Mouse (Mus musculus) brown adipose tissue, adult 24 weeks (tissue): ENCODE results near the gene Htra1. TPM values are rescaled to one million over a fixed set of nuclear protein-coding genes. Genes with fewer than 3 reads are reported as not detected.
A peak's percentile ranks its signal among the peaks of the same experiment; 100 is the strongest.

Experiments used
- H3K27ac ChIP-seq: fragments of 200-500 bp; replicated peaks from 2 replicates; pipeline ENCODE4 v1.5.1; 2012; ENCODE audit warnings: low read depth, mild to moderate bottlenecking, low read length
- H3K4me1 ChIP-seq: fragments of 200-500 bp; 2 replicates; pipeline ENCODE4 v1.6.1; 2012; ENCODE audit warnings: low read length, mixed read lengths; ENCODE audit not compliant: control insufficient read depth, insufficient read depth, insufficient read length
- H3K4me3 ChIP-seq: fragments of 200-500 bp; 2 replicates; pipeline ENCODE4 v1.5.1; 2012; ENCODE audit warnings: low read depth, mild to moderate bottlenecking, low read length, moderate library complexity; ENCODE audit not compliant: insufficient read depth
- polyA plus RNA-seq: library from polyadenylated mRNA; stranded (reverse); fragments of >200 nt; gene quantifications from 2 replicates; pipeline ENCODE4 v1.2.4, GENCODE M21; 2012; ENCODE audit not compliant: missing spikeins, insufficient read depth, insufficient read length

Htra1 gene
- polyA plus RNA-seq, 1 experiment: 47.3 TPM

GRCm38 (mm10) chr7:130966876-130967275, 31.0 kb downstream of the Htra1 start:
- H3K4me3 ChIP-seq: no peak overlapping the region
- peak overlapping the region; percentile 60 for H3K27ac ChIP-seq
- H3K4me1 ChIP-seq: peaks cover 10% of the 10 kb centered on the region

DNA sequence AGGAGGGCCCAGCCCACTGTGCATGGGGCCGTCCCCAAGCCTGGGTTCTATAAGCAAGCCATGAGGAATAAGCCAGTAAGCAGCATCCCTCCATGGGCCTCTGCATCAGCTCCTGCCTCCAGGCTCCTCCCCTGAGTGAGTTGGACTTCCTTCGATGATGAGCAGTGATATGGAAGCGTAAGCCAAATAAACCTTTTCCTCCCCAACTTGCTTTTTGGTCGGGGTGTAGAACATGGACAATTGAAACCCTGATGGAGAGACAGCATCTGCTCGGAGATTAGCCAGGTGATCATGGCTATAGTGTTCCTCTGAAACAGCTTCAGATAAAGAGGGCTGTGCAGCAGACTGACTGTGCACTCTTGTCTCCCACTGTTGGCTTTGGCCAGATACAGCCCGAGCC, 32.0 kb downstream of the Htra1 start:
- Histone ChIP-seq H3K4me3 (no peak overlapping the region), H3K27ac (no peak overlapping the region), H3K4me1 (peaks cover 8% of the 10 kb centered on the region)

DNA sequence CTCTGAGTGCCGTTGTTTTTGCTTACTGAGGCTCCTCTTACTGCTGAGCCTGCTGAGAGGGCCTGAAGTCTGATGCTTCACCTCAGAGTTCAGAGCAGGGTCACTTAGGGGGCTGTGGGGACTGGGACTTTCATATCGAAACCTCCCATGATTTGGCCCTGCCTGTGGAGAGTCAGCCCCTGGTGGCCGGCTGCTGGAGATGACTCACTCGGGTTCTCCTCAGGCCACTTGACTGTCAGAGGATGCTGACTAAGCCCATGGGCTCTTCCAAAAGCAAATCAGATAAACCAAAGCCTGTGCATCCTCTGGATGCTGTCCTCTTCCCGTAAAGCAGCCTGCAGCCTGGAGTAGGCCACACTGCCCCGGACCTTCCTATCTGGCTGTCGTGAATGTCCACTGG, 32.6 kb downstream of the Htra1 start:
- Histone ChIP-seq H3K27ac (peak overlapping the region; percentile 54; the same call in 1 of the 2 replicates), H3K4me1 (peaks cover 8% of the 10 kb centered on the region), H3K4me3 (no peak overlapping the region)

GRCm38 (mm10) chr7:130969076-130969475, 33.2 kb downstream of the Htra1 start:
- Histone ChIP-seq H3K4me1 (peaks cover 8% of the 10 kb centered on the region), H3K27ac (0 out of 2 replicates have a peak overlapping the region, but pooled peaks have one; percentile 54), H3K4me3 (no peak overlapping the region)

DNA sequence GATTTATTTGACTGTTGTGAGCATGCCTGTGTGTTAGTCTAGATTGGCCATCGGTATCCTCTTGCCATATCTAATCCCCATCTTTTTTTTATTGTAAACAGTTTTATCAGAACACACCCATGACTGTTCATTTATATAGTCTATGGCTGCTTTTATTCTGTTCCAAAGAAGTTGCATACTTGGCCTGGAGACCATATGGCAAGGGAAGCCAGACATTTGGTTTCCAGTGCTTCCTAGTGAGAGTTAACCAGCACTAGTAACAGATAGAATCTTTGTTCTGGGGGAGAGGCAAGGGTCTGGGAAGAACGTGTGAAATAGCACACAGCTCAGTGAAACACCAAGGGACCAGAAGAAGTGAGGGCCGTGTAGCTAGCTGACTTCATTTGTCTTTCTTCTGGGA, 33.6 kb downstream of the Htra1 start:
- H3K4me1 ChIP-seq: peaks cover 8% of the 10 kb centered on the region
- no peak overlapping the region for H3K27ac ChIP-seq
- H3K4me3 ChIP-seq: no peak overlapping the region

DNA sequence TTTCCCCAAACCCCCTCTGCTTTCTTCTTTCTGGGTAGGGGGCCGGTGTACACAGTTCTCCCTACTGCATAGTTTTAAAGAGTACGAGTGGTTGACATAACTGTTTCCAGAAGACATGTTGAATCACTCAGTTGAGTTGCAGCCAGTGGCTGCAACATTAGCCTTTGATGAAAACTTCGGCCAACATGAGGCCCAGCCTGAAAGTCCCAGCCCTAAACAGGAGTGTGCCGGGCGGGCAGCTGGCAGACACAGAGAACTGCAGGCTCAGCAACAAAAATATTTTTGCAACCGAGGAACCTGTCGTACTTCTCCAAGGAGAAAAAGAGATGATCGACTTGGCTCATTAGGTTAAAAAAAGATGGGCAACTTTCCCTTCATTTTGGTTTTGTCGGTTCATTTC, 36.9 kb downstream of the Htra1 start:
- H3K4me1 ChIP-seq: peaks cover 7% of the 10 kb centered on the region; the same call in 1 of the 2 replicates
- H3K27ac ChIP-seq: 0 out of 2 replicates have a peak overlapping the region, but pooled peaks have one; percentile 8
- H3K4me3 ChIP-seq: no peak overlapping the region

DNA sequence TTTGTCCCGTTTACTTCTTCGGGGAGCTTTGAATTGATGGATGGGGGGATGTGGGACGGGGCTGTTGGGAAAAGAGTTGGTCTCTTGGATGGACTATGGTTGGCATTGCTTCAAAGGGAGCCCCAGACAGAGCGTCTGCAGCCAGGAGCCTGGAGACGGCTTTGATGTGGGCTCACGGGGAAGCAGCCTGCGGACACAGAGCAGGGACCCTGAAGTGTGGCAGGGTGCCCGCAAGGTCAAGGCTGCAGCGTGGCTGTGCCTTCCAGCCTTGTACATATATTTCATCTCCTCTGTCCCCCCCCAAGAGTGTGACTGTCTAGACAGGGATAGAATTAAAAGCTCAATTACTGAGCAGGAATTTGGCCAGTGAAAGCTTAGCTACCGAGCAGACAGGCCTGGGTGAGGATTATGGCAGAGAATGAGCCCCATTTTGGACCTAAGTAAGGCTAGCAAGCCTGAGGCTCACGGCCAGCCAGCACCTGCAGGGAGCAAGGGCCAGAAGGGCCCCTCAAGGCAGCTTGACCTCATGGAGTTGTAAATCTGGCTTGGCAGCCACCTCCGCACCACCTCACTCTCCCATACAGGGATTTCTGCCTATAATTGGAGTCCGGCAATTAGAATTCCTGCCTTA, 40.5 kb downstream of the Htra1 start:
- no peak overlapping the region for H3K27ac ChIP-seq
- H3K4me3 ChIP-seq: no peak overlapping the region
- peaks cover 5% of the 10 kb centered on the region; the same call in 1 of the 2 replicates for H3K4me1 ChIP-seq

GRCm38 (mm10) chr7:130977794-130978521, 42.0 kb downstream of the Htra1 start:
- Histone ChIP-seq H3K27ac (no peak overlapping the region), H3K4me1 (peaks cover 5% of the 10 kb centered on the region; the same call in 1 of the 2 replicates), H3K4me3 (no peak overlapping the region)

DNA sequence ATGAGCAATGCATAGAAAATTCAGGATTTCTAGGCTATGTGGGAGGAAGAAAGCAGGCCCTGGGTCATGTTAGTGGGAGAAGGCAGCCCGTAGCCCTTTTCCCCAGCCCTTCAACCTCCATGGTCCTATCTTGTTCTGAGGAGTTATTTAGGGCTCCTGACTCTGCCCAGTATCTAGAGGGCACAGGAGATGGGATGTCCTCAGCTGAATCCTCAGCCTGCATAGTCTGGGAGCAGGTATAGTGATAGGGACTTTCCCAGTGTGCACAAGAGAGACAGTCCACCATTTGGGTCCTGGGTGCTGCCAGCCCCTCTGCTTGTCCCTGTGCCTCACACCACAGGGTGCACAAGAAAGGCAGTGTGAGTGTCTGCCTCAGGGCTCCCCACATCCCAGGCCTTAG, 42.6 kb downstream of the Htra1 start:
- Histone ChIP-seq H3K27ac (no peak overlapping the region), H3K4me1 (peaks cover 5% of the 10 kb centered on the region; the same call in 1 of the 2 replicates), H3K4me3 (no peak overlapping the region)

- Histone ChIP-seq H3K4me1 (peaks cover 5% of the 10 kb centered on the region; the same call in 1 of the 2 replicates), H3K4me3 (no peak overlapping the region), H3K27ac (no peak overlapping the region)
Measured at GRCm38 (mm10) chr7:130980130-130980529, 44.2 kb downstream of the Htra1 start.

- Histone ChIP-seq H3K4me1 (peaks cover 5% of the 10 kb centered on the region; the same call in 1 of the 2 replicates), H3K4me3 (no peak overlapping the region), H3K27ac (no peak overlapping the region)
Measured at GRCm38 (mm10) chr7:130982371-130982770, 46.5 kb downstream of the Htra1 start.

DNA sequence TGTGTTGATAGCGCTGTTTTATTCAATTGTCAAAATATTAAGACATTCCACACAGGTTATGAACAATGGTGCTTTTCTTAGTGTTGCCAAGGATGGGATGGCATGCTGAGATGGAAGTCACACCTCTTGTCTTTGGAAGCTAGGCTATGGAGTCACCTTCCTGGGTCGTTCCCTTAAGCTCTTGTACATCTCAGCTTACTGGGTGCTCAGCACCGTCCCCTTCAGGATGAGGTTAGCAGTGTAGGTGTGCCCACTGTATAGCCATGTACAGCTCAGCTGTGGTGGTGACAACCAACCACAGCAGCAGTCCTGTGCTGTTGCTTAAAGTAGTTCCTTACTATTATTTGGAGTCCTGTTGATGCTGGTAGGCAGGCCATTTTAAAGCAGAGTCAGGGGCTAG, 47.0 kb downstream of the Htra1 start:
- Histone ChIP-seq H3K27ac (no peak overlapping the region), H3K4me1 (peaks cover 2% of the 10 kb centered on the region; the same call in 1 of the 2 replicates), H3K4me3 (no peak overlapping the region)

DNA sequence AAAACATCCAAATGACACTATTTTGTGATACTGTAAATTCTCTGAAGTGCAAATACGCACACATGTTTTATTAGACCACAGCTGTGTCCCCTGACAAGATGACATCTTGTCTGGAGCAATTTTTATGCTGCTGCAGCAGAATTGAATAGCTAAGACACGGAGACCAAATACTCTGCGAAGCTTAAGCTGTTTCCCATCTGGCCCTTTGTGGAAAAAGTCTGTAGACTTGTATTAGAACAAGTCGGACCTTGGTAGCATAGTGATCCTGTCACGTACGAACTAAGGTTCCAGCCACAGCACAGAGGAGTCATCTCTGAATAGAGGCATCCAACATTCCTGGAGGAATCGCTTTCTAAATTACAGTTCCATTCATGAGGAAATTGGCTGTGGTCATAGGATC, 48.4 kb downstream of the Htra1 start:
- no peak overlapping the region for H3K4me3 ChIP-seq
- no peak overlapping the region for H3K27ac ChIP-seq

GRCm38 (mm10) chr7:130985193-130985592, 49.3 kb downstream of the Htra1 start:
- no peak overlapping the region for H3K4me3 ChIP-seq
- no peaks in the 10 kb centered on the region for H3K4me1 ChIP-seq
- H3K27ac ChIP-seq: no peak overlapping the region

More for the DNA sequence above, 48.4 kb downstream of the Htra1 start:
- no peaks in the 10 kb centered on the region for H3K4me1 ChIP-seq

GRCm38 (mm10) chr7:130985716-130986115, 49.8 kb downstream of the Htra1 start:
- no peaks in the 10 kb centered on the region for H3K4me1 ChIP-seq
- no peak overlapping the region for H3K27ac ChIP-seq
- no peak overlapping the region for H3K4me3 ChIP-seq

GRCm38 (mm10) chr7:130988146-130988545, 52.2 kb downstream of the Htra1 start:
- no peak overlapping the region for H3K27ac ChIP-seq
- no peak overlapping the region for H3K4me3 ChIP-seq
- no peaks in the 10 kb centered on the region for H3K4me1 ChIP-seq
